Mouse (Mus musculus): ENCODE data around the gene Tysnd1. TPM values are rescaled to one million over a fixed set of nuclear protein-coding genes. Genes with fewer than 3 reads are reported as not detected.

Gene Tysnd1
- polyA plus RNA-seq, 1 experiment from 2014 or later = 39.0 TPM

GRCm38 (mm10) chr10:61670758-61671157 lies 24.6 kb upstream of the Tysnd1 start:
- no peak overlapping the region for H3K4me2 ChIP-seq
- no peak for DNase-seq (ENCODE audit: low spot score)
- no peaks in the 10 kb centered on the region for H3K27me3 ChIP-seq (replicated peaks; ENCODE audit: control insufficient read depth, insufficient read depth, low read length)
- H3K9me3 ChIP-seq (ENCODE audit: control insufficient read depth, low read length) = no peaks in the 10 kb centered on the region
- H3K27ac ChIP-seq (ENCODE audit: low read depth, low read length) = no peak overlapping the region
- 90% methylated on average over 3 of the region's 3 CpGs for WGBS
- no peak overlapping the region for H3K9ac ChIP-seq (ENCODE audit: low read depth, low read length)
- no peak overlapping the region for H3K4me3 ChIP-seq (ENCODE audit: low read depth, low read length)
- H3K4me1 ChIP-seq (replicated peaks; ENCODE audit: control insufficient read depth, insufficient read depth, low read length) = no peaks in the 10 kb centered on the region; the same call in 1 of the 2 replicates
- H3K36me3 ChIP-seq (ENCODE audit: control insufficient read depth, insufficient read depth, low read length) = peaks cover 47% of the 10 kb centered on the region
- ATAC-seq (replicated peaks; ENCODE audit: low FRiP score) = no peak

- Histone ChIP-seq H3K9ac (ENCODE audit: low read depth, low read length) (no peak overlapping the region), H3K4me2 (0 out of 2 replicates have a peak overlapping the region, but pooled peaks have one; percentile 31), H3K36me3 (ENCODE audit: control insufficient read depth, insufficient read depth, low read length) (peaks cover 18% of the 10 kb centered on the region), H3K27ac (ENCODE audit: low read depth, low read length) (peak overlapping the region; percentile 25), H3K9me3 (ENCODE audit: control insufficient read depth, low read length) (no peaks in the 10 kb centered on the region), H3K27me3 (replicated peaks; ENCODE audit: control insufficient read depth, insufficient read depth, low read length) (no peaks in the 10 kb centered on the region), H3K4me1 (replicated peaks; ENCODE audit: control insufficient read depth, insufficient read depth, low read length) (peaks cover 6% of the 10 kb centered on the region), H3K4me3 (ENCODE audit: low read depth, low read length) (no peak overlapping the region)
- DNase-seq (ENCODE audit: low spot score) (no peak), ATAC-seq (replicated peaks; ENCODE audit: low FRiP score) (peak; percentile 60)
- WGBS = 55% methylated on average over 3 of the region's 3 CpGs
These were observed 19.4 kb upstream of the Tysnd1 start for GRCm38 (mm10) chr10:61675935-61676334.

- ATAC-seq (replicated peaks; ENCODE audit: low FRiP score) (no peak), DNase-seq (ENCODE audit: low spot score) (no peak)
- peak overlapping the region; percentile 97 for H3K4me3 ChIP-seq (ENCODE audit: low read depth, low read length)
- peak overlapping the region; percentile 90 for H3K9ac ChIP-seq (ENCODE audit: low read depth, low read length)
- H3K27ac ChIP-seq (ENCODE audit: low read depth, low read length) = peak overlapping the region; percentile 71
- WGBS = 42% methylated on average over 9 of the region's 9 CpGs
- peaks cover 7% of the 10 kb centered on the region for H3K36me3 ChIP-seq (ENCODE audit: control insufficient read depth, insufficient read depth, low read length)
- no peaks in the 10 kb centered on the region for H3K9me3 ChIP-seq (ENCODE audit: control insufficient read depth, low read length)
- no peaks in the 10 kb centered on the region for H3K27me3 ChIP-seq (replicated peaks; ENCODE audit: control insufficient read depth, insufficient read depth, low read length)
- peak overlapping the region; percentile 84 for H3K4me2 ChIP-seq
- H3K4me1 ChIP-seq (replicated peaks; ENCODE audit: control insufficient read depth, insufficient read depth, low read length) = peaks cover 16% of the 10 kb centered on the region
These were observed 15.8 kb upstream of the Tysnd1 start for GRCm38 (mm10) chr10:61679545-61679944.

GRCm38 (mm10) chr10:61680015-61680913 lies 15.1 kb upstream of the Tysnd1 start, which contains the start of gene Sar1a:
Gene Sar1a, plus strand, starts transcription at chr10:61680299.
- H3K9me3 ChIP-seq (ENCODE audit: control insufficient read depth, low read length) = no peaks in the 10 kb centered on the region
- peak; percentile 98 for ATAC-seq (replicated peaks; ENCODE audit: low FRiP score)

GRCm38 (mm10) chr10:61689405-61689804 lies 5.9 kb upstream of the Tysnd1 start:
- no peak for ATAC-seq (replicated peaks; ENCODE audit: low FRiP score)

More at GRCm38 (mm10) chr10:61680015-61680913, 15.1 kb upstream of the Tysnd1 start, which contains the start of gene Sar1a:
- Histone ChIP-seq H3K4me2 (peak within 1 kb of the TSS; percentile 96), H3K4me1 (replicated peaks; ENCODE audit: control insufficient read depth, insufficient read depth, low read length) (peaks cover 16% of the 10 kb centered on the region), H3K36me3 (ENCODE audit: control insufficient read depth, insufficient read depth, low read length) (peaks cover 4% of the 10 kb centered on the region), H3K9ac (ENCODE audit: low read depth, low read length) (peak within 1 kb of the TSS; percentile 90), H3K27me3 (replicated peaks; ENCODE audit: control insufficient read depth, insufficient read depth, low read length) (no peaks in the 10 kb centered on the region), H3K27ac (ENCODE audit: low read depth, low read length) (peak within 1 kb of the TSS; percentile 71), H3K4me3 (ENCODE audit: low read depth, low read length) (peak within 1 kb of the TSS; percentile 97)
- WGBS = under 1% methylated on average over 79 of the region's 84 CpGs
- peak; percentile 99 for DNase-seq (ENCODE audit: low spot score)

DNA sequence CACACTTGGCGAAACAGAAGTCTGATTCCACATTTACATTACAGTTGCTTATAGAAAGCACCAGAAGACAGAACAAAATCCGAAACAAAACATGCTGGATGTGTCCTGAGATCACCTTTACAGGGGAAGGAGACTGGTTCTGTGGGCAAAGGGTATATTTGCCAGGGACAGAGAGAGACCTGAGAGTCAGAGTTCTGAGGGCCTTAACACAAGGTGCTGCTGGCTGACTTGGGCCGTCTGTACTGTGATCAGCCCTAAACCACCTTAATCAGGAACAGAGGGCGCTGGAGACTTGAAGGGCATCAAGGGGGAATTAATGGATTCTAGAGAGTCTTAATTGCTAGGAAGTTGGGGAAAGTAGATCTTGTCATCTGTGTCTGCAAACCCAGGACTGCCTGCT lies 1.8 kb upstream of the Tysnd1 start:
- no peak for DNase-seq (ENCODE audit: low spot score)
- ATAC-seq (replicated peaks; ENCODE audit: low FRiP score) = no peak
- Histone ChIP-seq H3K36me3 (ENCODE audit: control insufficient read depth, insufficient read depth, low read length) (peaks cover 36% of the 10 kb centered on the region), H3K9me3 (ENCODE audit: control insufficient read depth, low read length) (no peaks in the 10 kb centered on the region), H3K4me3 (ENCODE audit: low read depth, low read length) (no peak overlapping the region), H3K4me2 (no peak overlapping the region), H3K27me3 (replicated peaks; ENCODE audit: control insufficient read depth, insufficient read depth, low read length) (no peaks in the 10 kb centered on the region), H3K4me1 (replicated peaks; ENCODE audit: control insufficient read depth, insufficient read depth, low read length) (peaks cover 15% of the 10 kb centered on the region), H3K9ac (ENCODE audit: low read depth, low read length) (no peak overlapping the region), H3K27ac (ENCODE audit: low read depth, low read length) (no peak overlapping the region; the same call in 1 of the 2 replicates)
- WGBS = 70% methylated on average over 4 of the region's 4 CpGs

More at GRCm38 (mm10) chr10:61689405-61689804, 5.9 kb upstream of the Tysnd1 start:
- no peak overlapping the region for H3K27ac ChIP-seq (ENCODE audit: low read depth, low read length)
- peaks cover 63% of the 10 kb centered on the region for H3K36me3 ChIP-seq (ENCODE audit: control insufficient read depth, insufficient read depth, low read length)
- no peaks in the 10 kb centered on the region for H3K9me3 ChIP-seq (ENCODE audit: control insufficient read depth, low read length)
- DNase-seq (ENCODE audit: low spot score) = no peak
- H3K4me1 ChIP-seq (replicated peaks; ENCODE audit: control insufficient read depth, insufficient read depth, low read length) = no peaks in the 10 kb centered on the region
- 86% methylated on average over 8 of the region's 8 CpGs for WGBS
- H3K9ac ChIP-seq (ENCODE audit: low read depth, low read length) = no peak overlapping the region
- H3K4me3 ChIP-seq (ENCODE audit: low read depth, low read length) = no peak overlapping the region
- no peaks in the 10 kb centered on the region for H3K27me3 ChIP-seq (replicated peaks; ENCODE audit: control insufficient read depth, insufficient read depth, low read length)
- H3K4me2 ChIP-seq = no peak overlapping the region

GRCm38 (mm10) chr10:61695703-61696559 lies 617 bp downstream of the Tysnd1 start:
- DNase-seq (ENCODE audit: low spot score) = peak; percentile 58
- H3K9ac ChIP-seq (ENCODE audit: low read depth, low read length) = peak overlapping the region; percentile 86

GRCm38 (mm10) chr10:61696560-61696823 lies 1.2 kb downstream of the Tysnd1 start:
- 6% methylated on average over 19 of the region's 19 CpGs for WGBS
- H3K9me3 ChIP-seq (ENCODE audit: control insufficient read depth, low read length) = no peaks in the 10 kb centered on the region
- peaks cover 15% of the 10 kb centered on the region for H3K4me1 ChIP-seq (replicated peaks; ENCODE audit: control insufficient read depth, insufficient read depth, low read length)
- peak overlapping the region; percentile 100 for H3K4me2 ChIP-seq
- no peaks in the 10 kb centered on the region for H3K27me3 ChIP-seq (replicated peaks; ENCODE audit: control insufficient read depth, insufficient read depth, low read length)
- H3K4me3 ChIP-seq (ENCODE audit: low read depth, low read length) = peak overlapping the region; percentile 98
- peaks cover 21% of the 10 kb centered on the region for H3K36me3 ChIP-seq (ENCODE audit: control insufficient read depth, insufficient read depth, low read length)
- DNase-seq (ENCODE audit: low spot score) (no peak), ATAC-seq (replicated peaks; ENCODE audit: low FRiP score) (no peak)
- H3K9ac ChIP-seq (ENCODE audit: low read depth, low read length) = peak overlapping the region; percentile 86
- peak overlapping the region; percentile 25; the same call in 1 of the 2 replicates for H3K27ac ChIP-seq (ENCODE audit: low read depth, low read length)

More at GRCm38 (mm10) chr10:61695703-61696559, 617 bp downstream of the Tysnd1 start:
- under 1% methylated on average over 106 of the region's 111 CpGs for WGBS
- H3K4me1 ChIP-seq (replicated peaks; ENCODE audit: control insufficient read depth, insufficient read depth, low read length) = peaks cover 15% of the 10 kb centered on the region
- peak overlapping the region; percentile 55 for H3K27ac ChIP-seq (ENCODE audit: low read depth, low read length)
- H3K9me3 ChIP-seq (ENCODE audit: control insufficient read depth, low read length) = no peaks in the 10 kb centered on the region
- peak overlapping the region; percentile 98 for H3K4me3 ChIP-seq (ENCODE audit: low read depth, low read length)
- peak; percentile 47 for ATAC-seq (replicated peaks; ENCODE audit: low FRiP score)
- peaks cover 26% of the 10 kb centered on the region for H3K36me3 ChIP-seq (ENCODE audit: control insufficient read depth, insufficient read depth, low read length)
- peak overlapping the region; percentile 100 for H3K4me2 ChIP-seq
- no peaks in the 10 kb centered on the region for H3K27me3 ChIP-seq (replicated peaks; ENCODE audit: control insufficient read depth, insufficient read depth, low read length)

All from liver, embryonic 11.5 days (tissue).